Mouse (Mus musculus) ovary, postnatal 36 days (tissue): Measurements from ENCODE around the gene Pdcl3.
"Not testable (repeated sequence)": the region's sequence is repeated elsewhere in the genome, so short reads cannot be mapped to it uniquely, and the experiment has no call there.

Source experiments
- DNase-seq: peaks from one replicate; pipeline ENCODE4 v3.0.0; 2022; ENCODE audit warnings: low spot score, mixed read lengths

Pdcl3 gene

DNA sequence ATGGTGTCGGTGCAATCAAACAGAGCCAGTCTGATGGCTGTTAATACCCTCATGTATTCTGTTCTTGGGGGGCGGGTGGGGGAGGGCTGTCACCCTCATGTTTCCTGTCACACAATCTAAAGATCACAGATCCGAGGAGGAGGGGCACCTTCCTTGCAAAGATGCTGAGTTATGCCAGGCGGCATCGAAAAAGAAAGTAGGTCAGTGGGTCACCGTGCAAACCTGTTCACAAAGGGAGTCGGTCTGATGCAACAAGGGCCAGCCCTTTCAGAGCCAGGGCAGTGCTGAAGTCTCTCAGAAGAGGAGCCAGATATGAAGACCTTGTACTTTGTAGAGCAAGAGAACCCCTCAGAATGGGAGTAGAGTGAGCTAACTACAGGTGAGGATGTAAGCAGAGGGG, 39.7 kb downstream of the Pdcl3 start:
- no peak for DNase-seq

DNA sequence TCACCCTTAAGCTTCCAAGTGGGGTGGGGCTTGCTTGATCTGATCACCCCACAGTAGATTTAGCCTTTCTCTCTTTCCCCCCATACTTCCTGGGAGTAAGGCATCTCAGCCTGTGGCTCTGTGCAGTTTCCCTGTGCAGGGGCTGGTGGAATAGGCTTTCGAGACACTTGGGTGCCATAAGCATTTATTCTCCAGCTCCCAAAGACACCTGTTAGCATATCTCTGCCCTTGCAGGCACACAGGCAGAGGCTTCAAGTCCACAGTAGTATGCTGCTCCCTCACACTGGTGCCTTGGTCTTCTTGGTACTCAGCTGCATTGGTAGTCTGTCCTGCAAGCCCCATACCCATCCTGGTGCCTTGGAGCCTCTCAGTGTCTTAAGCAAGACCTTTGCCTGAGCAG, 40.4 kb downstream of the Pdcl3 start:
- no peak for DNase-seq

DNA sequence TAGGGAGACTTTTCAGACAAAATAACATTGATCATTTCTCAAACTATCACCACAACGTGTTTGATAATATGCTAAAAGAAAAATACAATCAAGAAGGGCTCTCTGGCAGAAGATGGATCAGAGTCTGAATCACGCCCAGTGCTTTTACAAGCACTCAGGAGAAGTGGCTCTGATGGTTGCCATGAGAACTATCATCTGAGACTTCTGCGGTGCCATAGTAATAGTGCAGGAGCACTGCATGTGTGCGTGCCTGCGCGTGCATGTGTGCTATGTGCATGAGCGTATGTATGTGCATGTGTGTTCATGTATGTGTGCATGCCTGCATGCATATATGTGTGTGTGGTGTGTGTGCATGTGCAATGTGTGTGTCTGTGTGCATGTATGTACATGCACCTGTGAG, 43.8 kb downstream of the Pdcl3 start:
- DNase-seq = no peak

DNA sequence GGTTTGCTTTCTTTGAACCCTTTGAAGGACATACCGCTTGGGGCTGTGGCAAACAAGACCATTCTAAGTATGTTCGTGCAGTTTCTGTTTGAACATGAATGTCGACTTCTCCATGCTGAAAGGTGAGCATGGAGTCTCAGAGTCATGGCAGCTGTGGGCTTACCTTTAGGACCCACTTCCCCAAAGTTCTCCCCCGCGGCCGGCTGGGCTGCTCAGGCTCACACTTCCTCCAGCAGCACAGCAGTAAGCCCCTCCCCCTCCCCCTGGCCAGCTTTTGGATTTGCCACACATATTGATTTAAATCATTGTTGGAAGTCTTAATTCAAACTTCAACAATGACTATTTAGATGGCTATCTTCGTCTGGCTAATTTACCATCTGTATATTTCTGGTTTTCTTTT, 44.7 kb downstream of the Pdcl3 start:
- no peak for DNase-seq

DNA sequence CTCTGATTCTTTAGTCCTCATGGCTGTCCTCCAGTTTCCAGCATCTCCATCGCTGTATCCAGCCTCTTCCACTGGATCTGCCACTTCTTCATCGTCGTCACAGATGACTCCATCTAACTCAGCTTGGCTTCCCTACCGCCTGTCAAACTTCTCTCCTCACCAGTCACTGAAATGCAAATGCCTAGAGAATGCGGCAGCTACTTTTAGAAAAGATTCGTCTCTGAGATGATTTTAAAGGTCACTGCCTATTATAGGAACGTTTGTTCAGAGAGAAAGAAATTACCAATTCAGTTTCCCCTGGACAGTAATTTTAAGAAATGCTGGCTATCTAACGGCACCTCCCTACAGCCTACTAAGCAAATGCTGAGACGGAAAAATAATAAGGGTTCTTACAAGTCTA, 50.4 kb downstream of the Pdcl3 start:
- DNase-seq = no peak

DNA sequence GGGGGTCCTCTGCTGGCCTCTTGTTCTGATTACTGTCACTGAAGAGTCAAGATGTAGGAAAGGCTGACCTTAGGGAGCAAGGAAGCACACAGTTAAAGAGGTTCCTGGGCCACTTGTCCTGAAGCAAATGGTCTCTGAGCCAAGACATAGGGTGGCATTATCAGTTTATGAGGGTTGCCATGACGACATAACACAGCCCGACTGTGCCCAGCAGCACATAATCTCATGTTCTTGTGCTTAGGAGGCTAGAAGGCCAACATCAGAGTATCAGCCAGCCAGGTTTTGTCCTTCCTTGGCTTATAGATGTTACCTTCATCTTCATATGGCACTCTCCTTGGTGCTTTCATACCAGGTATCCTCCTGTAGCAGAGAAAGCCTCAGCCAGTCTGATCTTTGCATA, 56.8 kb downstream of the Pdcl3 start:
- DNase-seq = no peak

DNA sequence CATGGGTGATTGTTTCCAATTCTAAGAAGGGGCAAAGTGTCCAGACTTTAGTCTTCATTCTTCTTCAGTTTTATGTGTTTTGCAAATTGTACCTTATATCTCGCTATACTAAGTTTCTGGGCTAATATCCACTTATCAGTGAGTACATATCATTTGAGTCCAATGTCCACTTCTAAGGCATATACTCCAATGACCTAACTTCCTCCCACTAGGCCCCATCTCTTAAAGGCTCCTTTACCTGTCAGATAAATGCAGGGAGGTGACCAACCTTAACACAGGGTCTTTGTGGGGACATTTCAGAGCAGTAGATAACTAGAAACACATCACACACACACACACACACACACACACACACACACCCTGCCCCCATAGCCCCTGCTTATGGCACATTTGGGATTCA, 59.0 kb downstream of the Pdcl3 start:
- not testable (repeated sequence) for DNase-seq

DNA sequence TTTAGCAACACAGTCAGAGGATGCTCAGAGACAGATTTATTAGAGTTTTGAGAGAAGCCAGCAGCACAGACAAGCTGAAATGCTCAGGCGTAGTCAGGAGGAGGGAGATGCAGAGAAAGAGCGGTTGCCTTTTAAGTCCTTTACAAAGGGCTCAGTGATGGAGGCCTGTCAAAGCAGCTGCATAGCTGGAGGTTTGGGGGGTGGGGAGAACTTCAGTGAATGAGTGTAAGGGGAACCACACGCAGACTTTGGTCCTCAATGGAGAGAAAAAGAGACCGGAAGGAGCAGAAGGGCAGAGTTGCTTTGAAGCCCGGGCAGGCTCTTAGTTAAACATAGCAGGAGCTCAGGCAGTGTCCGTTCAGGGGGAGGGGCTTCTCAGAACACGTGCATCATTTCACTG, 61.3 kb downstream of the Pdcl3 start:
- DNase-seq = no peak
